Mouse (Mus musculus) forelimb bud, embryonic 11.5 days (tissue): ENCODE results near the gene Iqce.

Source experiments
- DNase-seq: peaks from one replicate; pipeline ENCODE4 v3.0.0-alpha.2; 2012; ENCODE audit warnings: low read depth, low spot score

Gene Iqce

DNA sequence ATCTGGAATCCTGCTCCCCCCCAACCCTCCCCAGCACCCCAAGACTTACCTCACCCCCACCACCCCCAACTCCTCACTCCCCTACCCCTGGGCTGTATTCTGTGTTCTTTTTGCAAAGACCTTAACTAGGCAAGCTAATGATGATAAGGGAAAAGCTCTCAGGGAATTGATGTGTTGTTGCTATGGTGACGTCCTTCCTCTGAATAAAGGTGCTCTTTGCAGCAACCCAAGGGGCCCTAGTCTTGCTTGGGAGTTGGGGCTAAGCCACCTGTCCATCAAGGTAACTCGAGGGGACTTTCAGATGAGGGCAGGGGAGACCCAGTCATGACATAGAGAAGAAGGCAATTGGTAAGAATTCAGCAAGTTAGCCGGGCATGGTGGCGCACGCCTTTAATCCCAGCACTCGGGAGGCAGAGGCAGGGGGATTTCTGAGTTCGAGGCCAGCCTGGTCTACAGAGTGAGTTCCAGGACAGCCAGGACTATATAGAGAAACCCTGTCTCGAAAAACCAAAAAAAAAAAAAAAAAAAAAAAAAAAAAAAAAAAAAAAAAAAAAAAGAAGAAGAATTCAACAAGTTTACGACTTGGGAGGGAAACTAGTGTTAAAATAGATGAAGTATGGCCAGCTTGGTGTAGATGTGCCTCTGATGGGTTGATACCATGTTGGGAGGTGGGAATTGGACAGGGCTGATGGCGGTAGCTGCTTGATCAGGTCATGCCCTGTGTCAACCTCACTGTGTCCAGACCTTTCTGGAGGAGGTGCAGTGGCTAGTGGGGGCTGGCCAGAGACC, 86.7 kb downstream of the Iqce start:
- DNase-seq, result no peak

DNA sequence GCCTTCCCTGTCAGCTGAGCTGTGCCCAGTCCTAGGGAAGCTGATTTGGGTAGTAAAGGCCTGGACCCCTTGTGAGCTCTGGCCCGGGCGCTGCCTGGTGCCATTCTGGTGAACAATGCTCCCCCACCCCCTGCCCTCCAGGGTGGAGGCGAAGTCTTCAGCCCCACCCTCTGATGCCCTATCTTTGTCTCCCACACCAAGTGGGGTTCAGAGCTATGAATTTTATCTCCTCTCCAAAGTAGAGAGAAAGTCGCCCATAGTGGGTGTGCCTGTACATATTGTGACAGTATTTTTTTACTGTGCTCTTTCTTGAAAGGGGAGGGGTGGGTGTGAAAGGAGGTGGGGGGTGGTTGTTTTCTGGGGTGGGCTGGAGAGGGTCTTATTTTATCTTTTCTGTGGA, 87.3 kb downstream of the Iqce start:
- no peak for DNase-seq

DNA sequence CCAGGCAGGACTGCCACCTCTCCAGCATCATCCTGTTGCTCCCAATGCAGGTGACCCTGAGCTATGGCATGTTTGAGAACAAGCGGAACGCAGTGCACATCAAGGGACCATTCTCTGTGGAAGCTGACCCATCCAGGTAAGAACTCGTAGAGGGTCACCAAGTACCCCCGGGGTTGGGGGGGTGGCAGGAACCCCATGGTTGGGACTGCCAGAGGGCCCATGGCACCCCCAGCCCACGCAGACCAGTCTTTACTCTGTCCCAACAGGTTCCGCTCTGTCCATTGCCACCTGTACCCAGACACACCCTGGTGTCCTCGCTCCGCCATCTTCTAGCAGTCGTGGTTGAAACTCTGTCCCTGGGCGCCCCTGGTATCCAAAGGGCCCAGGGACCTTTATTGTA, 88.0 kb downstream of the Iqce start:
- DNase-seq, result no peak

DNA sequence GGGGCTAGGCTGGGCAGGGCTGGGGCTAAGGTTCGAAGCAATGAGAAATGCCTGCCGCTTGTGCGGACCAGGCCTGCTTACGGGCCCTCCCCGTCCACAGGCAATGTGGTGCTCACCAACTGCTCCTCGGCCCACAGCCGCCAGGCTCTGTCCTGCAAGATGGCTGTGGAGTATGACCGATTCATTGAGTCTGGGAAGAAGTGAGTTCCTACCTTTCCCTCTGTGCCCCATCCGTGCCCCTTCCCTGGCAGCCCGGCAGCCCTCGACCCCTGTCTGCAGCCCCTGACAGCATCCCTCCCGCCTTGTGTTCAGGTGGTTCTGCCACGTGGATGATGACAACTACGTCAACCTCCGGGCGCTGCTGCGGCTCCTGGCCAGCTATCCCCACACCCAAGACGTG, 90.0 kb downstream of the Iqce start:
- DNase-seq, result no peak
